Mouse (Mus musculus) midbrain, embryonic 16.5 days (tissue): ENCODE measurements around the gene Gpr171. TPM values are rescaled to one million over a fixed set of nuclear protein-coding genes. Genes with fewer than 3 reads are reported as not detected.
"Not testable (repeated sequence)": the region's sequence is repeated elsewhere in the genome, so short reads cannot be mapped to it uniquely, and the experiment has no call there.

Experiments
- ATAC-seq: fragments of 200-750 bp; cut with Nextera tagmentation; 2 replicates; pipeline ENCODE4 v1.8.0; 2017; ENCODE audit warnings: moderate TSS enrichment
- H3K27ac ChIP-seq: fragments of 300-500 bp; sonication (generic); 2 replicates; pipeline ENCODE4 v1.5.1; 2014; ENCODE audit warnings: mild to moderate bottlenecking, low read length, mixed read lengths
- H3K27me3 ChIP-seq: fragments of 300-500 bp; sonication (generic); 2 replicates; pipeline ENCODE4 v1.6.1; 2014; ENCODE audit warnings: low read depth, low read length, mixed read lengths; ENCODE audit not compliant: control insufficient read depth, insufficient read depth
- H3K36me3 ChIP-seq: fragments of 300-500 bp; sonication (generic); 2 replicates; pipeline ENCODE4 v1.6.1; 2014; ENCODE audit warnings: mild to moderate bottlenecking, low read length, moderate library complexity, mixed read lengths; ENCODE audit not compliant: control insufficient read depth, insufficient read depth
- H3K4me1 ChIP-seq: fragments of 300-500 bp; sonication (generic); 2 replicates; pipeline ENCODE4 v1.6.1; 2014; ENCODE audit warnings: mild to moderate bottlenecking, low read length, mixed read lengths; ENCODE audit not compliant: control insufficient read depth, insufficient read depth
- H3K4me2 ChIP-seq: fragments of 300-500 bp; sonication (generic); 2 replicates; pipeline ENCODE4 v1.6.1; 2014; ENCODE audit warnings: mild to moderate bottlenecking, low read length, mixed read lengths
- H3K4me3 ChIP-seq: fragments of 300-500 bp; sonication (generic); 2 replicates; pipeline ENCODE4 v1.5.1; 2014; ENCODE audit warnings: low read depth, mild to moderate bottlenecking, low read length, moderate library complexity, mixed read lengths
- H3K9ac ChIP-seq: fragments of 300-500 bp; sonication (generic); 2 replicates; pipeline ENCODE4 v1.6.1; 2014; ENCODE audit warnings: low read depth, low read length, mixed read lengths
- H3K9me3 ChIP-seq: fragments of 300-500 bp; sonication (generic); replicated peaks from 2 replicates; pipeline ENCODE4 v1.6.1; 2014; ENCODE audit warnings: mild to moderate bottlenecking, low read length, mixed read lengths; ENCODE audit not compliant: control insufficient read depth, poor library complexity, severe bottlenecking
- WGBS: fragments of 180-500 bp; shearing (Covaris S2); extraction: QIAGEN DNeasy Blood & Tissue Kit; methylation state at CpG from one replicate; pipeline ENCODE4 v1.1.7; 2014; 5-methylcytosine and 5-hydroxymethylcytosine counted together
- polyA plus RNA-seq: library from polyadenylated mRNA; unstranded; fragments of >200 nt; fragmentation: Nextera tagmentation; extraction: Ambion mirVana; gene quantifications from 2 replicates; pipeline ENCODE4 v1.2.1, GENCODE M21; 2015

Gene Gpr171
- polyA plus RNA-seq, 1 experiment from 2014 or later = 1.2 TPM

DNA sequence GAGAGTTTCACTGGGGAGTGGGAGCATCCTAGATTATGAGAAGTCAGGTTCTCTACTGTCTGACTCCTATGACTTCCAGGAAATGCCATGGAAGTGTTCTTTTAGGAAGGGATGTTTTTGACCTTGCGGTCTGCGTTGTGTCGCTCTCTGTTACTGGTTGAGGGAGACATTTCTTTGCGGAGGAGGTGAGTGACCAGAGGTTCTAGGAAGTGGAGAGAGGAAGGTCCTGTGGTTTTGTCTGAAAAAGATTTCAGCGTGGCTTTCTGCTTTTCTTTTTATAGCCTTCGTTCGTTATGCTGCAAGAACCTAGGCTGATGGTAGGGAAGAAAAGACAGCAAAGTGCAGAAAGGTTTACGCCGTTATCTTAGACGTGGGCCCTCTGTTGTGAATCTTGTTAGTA is 3.1 kb downstream of the Gpr171 start:
- no peaks in the 10 kb centered on the region for H3K27me3 ChIP-seq
- H3K27ac ChIP-seq = no peak overlapping the region
- H3K4me1 ChIP-seq = no peaks in the 10 kb centered on the region
- H3K4me3 ChIP-seq = no peak overlapping the region
- H3K9me3 ChIP-seq = no peaks in the 10 kb centered on the region
- no peak overlapping the region for H3K9ac ChIP-seq
- H3K4me2 ChIP-seq = no peak overlapping the region
- no peaks in the 10 kb centered on the region for H3K36me3 ChIP-seq
- no peak for ATAC-seq
- 90% methylated on average over 10 of the region's 10 CpGs for WGBS

DNA sequence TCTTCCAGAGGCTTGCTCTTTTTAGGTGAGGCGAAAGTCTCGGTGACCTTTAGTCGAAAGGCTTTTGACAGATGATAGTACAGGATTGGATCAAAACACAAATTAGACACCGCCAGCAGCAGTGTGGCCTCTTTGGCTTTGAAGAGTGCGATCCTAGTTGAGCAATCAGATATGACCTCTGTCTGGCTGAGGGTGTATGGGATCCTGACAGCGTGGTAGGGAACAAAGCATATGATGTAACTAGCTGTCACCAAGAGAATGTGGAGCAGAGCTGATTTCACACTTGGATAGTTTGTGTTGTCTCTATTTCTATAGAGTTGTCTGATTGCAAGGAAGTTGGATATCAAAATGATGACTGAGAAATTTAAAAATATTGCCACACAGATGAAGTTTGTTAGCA is 4.2 kb downstream of the Gpr171 start:
- H3K4me2 ChIP-seq = no peak overlapping the region
- 68% methylated on average over 6 of the region's 6 CpGs for WGBS
- H3K9ac ChIP-seq = no peak overlapping the region
- H3K4me1 ChIP-seq = no peaks in the 10 kb centered on the region
- H3K4me3 ChIP-seq = no peak overlapping the region
- H3K27me3 ChIP-seq = no peaks in the 10 kb centered on the region
- no peaks in the 10 kb centered on the region for H3K36me3 ChIP-seq
- no peaks in the 10 kb centered on the region for H3K9me3 ChIP-seq
- ATAC-seq = no peak
- H3K27ac ChIP-seq = no peak overlapping the region

DNA sequence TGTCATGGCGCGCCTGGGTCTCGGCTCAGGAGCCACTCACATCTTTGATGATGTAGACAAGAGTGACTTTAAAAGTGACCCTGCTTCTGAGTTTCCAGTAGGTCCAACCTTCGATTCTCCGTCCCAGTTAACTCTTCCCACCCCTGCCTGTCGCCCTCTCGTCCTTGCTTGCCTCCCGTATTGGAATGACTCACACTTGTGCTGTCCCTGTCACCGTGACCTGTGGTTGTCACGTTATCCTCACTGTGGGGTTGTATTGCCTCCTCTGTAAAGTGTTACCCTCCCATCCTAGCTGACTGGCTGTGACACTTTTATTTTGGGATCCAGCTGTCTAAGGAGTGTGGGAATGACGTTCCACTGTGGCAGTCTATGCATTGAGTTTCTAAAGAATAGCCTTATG is 8.9 kb downstream of the Gpr171 start:
- no peaks in the 10 kb centered on the region for H3K9me3 ChIP-seq
- H3K36me3 ChIP-seq = no peaks in the 10 kb centered on the region
- H3K4me1 ChIP-seq = no peaks in the 10 kb centered on the region
- 88% methylated on average over 11 of the region's 11 CpGs for WGBS
- H3K27ac ChIP-seq = no peak overlapping the region
- no peak overlapping the region for H3K4me2 ChIP-seq
- H3K4me3 ChIP-seq = no peak overlapping the region
- no peak overlapping the region for H3K9ac ChIP-seq
- H3K27me3 ChIP-seq = no peaks in the 10 kb centered on the region
- no peak for ATAC-seq

DNA sequence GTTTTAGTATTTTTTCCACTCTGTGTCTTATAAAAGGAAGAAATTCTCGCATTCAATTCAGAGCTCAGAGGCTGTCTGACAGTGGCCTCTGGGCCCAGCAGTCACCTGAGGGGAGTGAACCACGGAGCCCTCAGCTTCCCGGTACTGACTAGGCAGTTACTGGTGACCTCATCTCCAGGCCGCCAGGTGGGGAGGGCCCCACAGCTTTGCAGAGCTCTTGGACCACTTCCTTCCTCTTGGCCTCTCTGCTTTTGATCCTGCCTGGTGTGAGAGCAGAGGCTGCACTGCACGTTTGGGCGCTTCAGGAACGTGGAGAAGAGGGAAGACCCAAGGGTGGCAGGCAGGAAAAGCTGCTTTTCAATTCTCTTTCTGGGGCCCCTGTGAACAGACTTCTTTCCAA is 20.7 kb downstream of the Gpr171 start:
- H3K36me3 ChIP-seq = no peaks in the 10 kb centered on the region
- H3K27ac ChIP-seq = no peak overlapping the region
- no peaks in the 10 kb centered on the region for H3K4me1 ChIP-seq
- no peak overlapping the region for H3K4me3 ChIP-seq
- 29% methylated on average over 7 of the region's 7 CpGs for WGBS
- no peak; the same call in 1 of the 2 replicates for ATAC-seq
- H3K4me2 ChIP-seq = no peak overlapping the region
- H3K27me3 ChIP-seq = no peaks in the 10 kb centered on the region
- no peak overlapping the region for H3K9ac ChIP-seq
- H3K9me3 ChIP-seq = no peaks in the 10 kb centered on the region

DNA sequence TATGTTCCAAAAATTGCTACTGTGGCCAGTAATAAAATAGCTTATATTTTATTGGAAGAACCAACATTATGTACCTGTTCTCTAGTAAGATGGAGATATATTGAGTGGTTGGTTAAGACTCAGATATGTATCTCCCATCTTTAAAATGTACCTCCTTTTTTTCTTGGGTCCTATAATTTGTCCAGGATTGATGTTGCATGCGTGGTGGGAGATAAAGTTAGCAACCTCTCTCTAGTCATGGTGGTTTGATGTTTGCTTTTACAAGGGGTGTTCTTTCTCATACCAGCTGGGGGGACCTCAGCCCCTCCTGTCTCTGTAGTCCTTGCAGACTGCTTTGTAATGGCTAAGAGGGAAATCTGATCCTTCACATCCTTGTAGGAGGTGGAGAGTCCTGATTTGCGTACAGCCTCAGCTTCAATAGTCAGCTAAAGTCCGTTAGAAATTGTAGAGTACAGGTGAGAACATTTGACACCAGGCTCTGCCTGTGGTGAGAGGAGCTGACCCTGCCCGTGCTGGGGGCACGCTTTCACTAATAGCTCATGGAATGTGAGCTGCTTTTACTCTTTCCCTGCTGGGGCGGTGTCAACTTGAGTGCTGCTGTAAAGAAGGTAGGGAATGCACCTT is 21.2 kb downstream of the Gpr171 start:
- H3K27ac ChIP-seq = no peak overlapping the region
- H3K4me2 ChIP-seq = no peak overlapping the region
- H3K27me3 ChIP-seq = no peaks in the 10 kb centered on the region
- H3K9ac ChIP-seq = no peak overlapping the region
- H3K9me3 ChIP-seq = no peaks in the 10 kb centered on the region
- H3K4me3 ChIP-seq = no peak overlapping the region
- ATAC-seq = no peak
- no peaks in the 10 kb centered on the region for H3K36me3 ChIP-seq
- 21% methylated on average over 6 of the region's 6 CpGs for WGBS
- H3K4me1 ChIP-seq = no peaks in the 10 kb centered on the region

DNA sequence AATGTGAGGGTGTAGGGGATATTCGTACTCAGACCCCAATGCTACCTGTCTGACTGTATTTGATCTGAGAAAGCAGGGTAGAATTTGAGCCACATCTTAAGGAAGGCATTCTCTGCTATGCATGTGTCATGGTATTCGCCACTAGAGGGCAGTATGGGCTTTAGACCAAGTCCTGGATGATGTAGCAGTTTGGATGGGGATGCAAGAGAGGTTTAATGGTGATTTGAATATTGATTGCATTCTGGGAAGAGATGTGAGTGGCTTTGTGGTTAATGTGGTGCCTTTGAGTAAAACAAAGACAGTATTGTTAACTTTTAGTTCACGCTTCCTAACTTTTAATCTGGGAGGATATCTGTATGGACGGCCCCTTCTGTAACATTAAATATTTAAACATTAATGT is 22.3 kb downstream of the Gpr171 start:
- Histone ChIP-seq H3K9me3 (no peaks in the 10 kb centered on the region), H3K4me3 (no peak overlapping the region), H3K27ac (no peak overlapping the region), H3K4me2 (no peak overlapping the region), H3K4me1 (no peaks in the 10 kb centered on the region), H3K27me3 (no peaks in the 10 kb centered on the region), H3K36me3 (no peaks in the 10 kb centered on the region), H3K9ac (no peak overlapping the region)
- 37% methylated on average over 4 of the region's 4 CpGs for WGBS
- ATAC-seq = no peak

DNA sequence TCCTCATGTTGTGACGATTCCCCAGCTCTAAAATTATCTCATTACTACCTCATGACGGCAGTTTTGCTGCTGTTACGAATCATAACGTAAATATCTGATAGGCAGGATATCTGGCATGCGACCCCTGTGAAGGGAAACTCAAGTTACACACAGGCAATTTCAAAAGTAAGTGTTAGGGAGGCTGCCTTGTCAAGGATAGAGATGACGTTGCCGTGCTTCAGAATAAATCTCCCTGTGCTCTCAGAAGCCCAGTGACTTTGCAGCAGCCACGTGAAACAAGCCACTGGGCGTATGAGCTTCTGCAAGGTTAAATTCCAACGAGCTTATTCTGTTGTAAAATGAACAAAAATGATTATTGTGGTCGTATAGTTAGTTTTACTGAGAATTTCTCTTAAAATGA is 23.0 kb downstream of the Gpr171 start:
- H3K27me3 ChIP-seq = no peaks in the 10 kb centered on the region
- no peak overlapping the region for H3K4me2 ChIP-seq
- ATAC-seq = no peak
- 83% methylated on average over 11 of the region's 11 CpGs for WGBS
- H3K9ac ChIP-seq = no peak overlapping the region
- no peaks in the 10 kb centered on the region for H3K4me1 ChIP-seq
- no peak overlapping the region for H3K27ac ChIP-seq
- no peak overlapping the region for H3K4me3 ChIP-seq
- no peaks in the 10 kb centered on the region for H3K36me3 ChIP-seq
- no peaks in the 10 kb centered on the region for H3K9me3 ChIP-seq

DNA sequence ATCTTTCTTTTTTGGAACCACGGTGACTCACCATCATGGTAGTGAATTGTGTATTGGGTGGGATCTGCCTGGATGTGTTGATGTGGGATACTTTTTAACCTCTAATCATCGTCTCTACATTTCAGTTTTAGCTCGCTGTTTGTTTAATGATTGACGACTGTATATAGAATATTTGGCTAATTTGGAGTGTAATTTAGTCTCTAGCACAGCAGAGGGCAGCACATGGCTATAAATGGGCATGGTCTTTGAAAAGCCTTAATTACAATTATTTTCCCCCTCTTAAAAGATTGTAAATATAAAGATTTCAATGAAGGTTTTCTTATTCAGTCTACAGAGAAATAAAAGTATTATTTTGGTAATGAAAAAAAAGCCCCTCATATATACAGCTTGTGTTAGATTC is 24.3 kb downstream of the Gpr171 start:
- no peaks in the 10 kb centered on the region for H3K36me3 ChIP-seq
- ATAC-seq = no peak
- no peak overlapping the region for H3K27ac ChIP-seq
- H3K4me2 ChIP-seq = no peak overlapping the region
- H3K9me3 ChIP-seq = no peaks in the 10 kb centered on the region
- no peak overlapping the region for H3K9ac ChIP-seq
- H3K4me3 ChIP-seq = no peak overlapping the region
- H3K4me1 ChIP-seq = no peaks in the 10 kb centered on the region
- H3K27me3 ChIP-seq = no peaks in the 10 kb centered on the region
- 58% methylated on average over 4 of the region's 4 CpGs for WGBS

DNA sequence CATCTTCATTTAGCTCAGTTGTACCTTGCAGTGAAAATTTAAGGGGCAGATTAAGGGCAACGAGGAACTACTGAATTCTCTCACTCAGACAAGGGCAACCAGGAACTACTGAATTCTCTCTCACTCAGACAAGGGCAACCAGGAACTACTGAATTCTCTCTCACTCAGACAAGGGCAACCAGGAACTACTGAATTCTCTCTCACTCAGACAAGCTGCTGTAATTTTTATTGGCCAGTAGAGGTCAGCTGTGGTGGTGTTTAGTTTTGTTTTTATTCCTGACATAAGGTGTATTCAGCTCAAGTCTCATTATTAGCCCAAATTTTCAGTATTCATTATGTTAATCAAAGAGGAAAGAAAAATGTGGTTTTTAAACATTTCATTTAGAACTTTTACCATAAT is 32.5 kb downstream of the Gpr171 start:
- not testable (repeated sequence) for H3K9me3 ChIP-seq, H3K27me3 ChIP-seq, H3K4me2 ChIP-seq, H3K9ac ChIP-seq, H3K36me3 ChIP-seq, H3K4me3 ChIP-seq, H3K27ac ChIP-seq, H3K4me1 ChIP-seq, ATAC-seq
- 96% methylated on average over 1 of the region's 1 CpGs for WGBS
